Mouse (Mus musculus) ES-Bruce4 (cell line): ENCODE results near the gene DXBay18. TPM values are rescaled to one million over a fixed set of nuclear protein-coding genes. Genes with fewer than 3 reads are reported as not detected.
"Not testable (repeated sequence)": the region's sequence is repeated elsewhere in the genome, so short reads cannot be mapped to it uniquely, and the experiment has no call there.

Source experiments
- H3K27ac ChIP-seq: 2 replicates; pipeline ENCODE4 v1.5.1; 2012; ENCODE audit warnings: low read length, inconsistent platforms; ENCODE audit not compliant: insufficient read depth
- H3K27me3 ChIP-seq: 2 replicates; pipeline ENCODE4 v1.6.1; 2012; ENCODE audit warnings: mild to moderate bottlenecking, low read length, inconsistent platforms; ENCODE audit not compliant: control insufficient read depth, poor library complexity, insufficient read depth, severe bottlenecking
- H3K36me3 ChIP-seq: 2 replicates; pipeline ENCODE4 v1.6.1; 2012; ENCODE audit warnings: inconsistent platforms, mild to moderate bottlenecking, low read length, moderate library complexity; ENCODE audit not compliant: control insufficient read depth, poor library complexity, insufficient read depth, severe bottlenecking
- H3K4me1 ChIP-seq: one replicate; pipeline ENCODE4 v1.8.1; 2011; ENCODE audit warnings: low read length; ENCODE audit not compliant: control insufficient read depth, insufficient read depth
- H3K4me3 ChIP-seq: 2 replicates; pipeline ENCODE4 v1.5.1; 2011; ENCODE audit warnings: low read depth, mild to moderate bottlenecking, low read length
- H3K9ac ChIP-seq: 2 replicates; pipeline ENCODE4 v1.6.1; 2012; ENCODE audit warnings: low read depth, mild to moderate bottlenecking, inconsistent platforms; ENCODE audit not compliant: poor library complexity, severe bottlenecking
- H3K9me3 ChIP-seq: replicated peaks from 2 replicates; pipeline ENCODE4 v1.6.1; 2012; ENCODE audit warnings: mild to moderate bottlenecking, low read length, inconsistent platforms; ENCODE audit not compliant: control insufficient read depth, poor library complexity, insufficient read depth, severe bottlenecking
- polyA plus RNA-seq: library from polyadenylated mRNA; stranded (reverse); fragments of >200 nt; gene quantifications from 2 replicates; pipeline ENCODE4 v1.2.4, GENCODE M21; 2011; ENCODE audit warnings: low read depth; ENCODE audit not compliant: missing spikeins, insufficient read depth, insufficient read length

DXBay18 gene
- polyA plus RNA-seq: 1.5 and 2.0 TPM in 2 replicates

- H3K27ac ChIP-seq, H3K27me3 ChIP-seq, H3K36me3 ChIP-seq, H3K4me3 ChIP-seq, H3K9me3 ChIP-seq, H3K9ac ChIP-seq, H3K4me1 ChIP-seq: not testable (repeated sequence)
Observed at GRCm38 (mm10) chrX:73149350-73149749, at the start of gene DXBay18. DXBay18 (minus strand) TSS chrX:73149450.

GRCm38 (mm10) chrX:73191934-73192333 lies 42.7 kb upstream of the DXBay18 start, which contains the start of gene Xlr3b:
Xlr3b (plus strand) TSS chrX:73192207.
- H3K27ac ChIP-seq, H3K36me3 ChIP-seq, H3K27me3 ChIP-seq: not testable (repeated sequence)

GRCm38 (mm10) chrX:73176889-73177288 lies 27.6 kb upstream of the DXBay18 start, which contains the start of gene Spin2d:
Spin2d (minus strand) TSS chrX:73176989.
- not testable (repeated sequence) for H3K4me1 ChIP-seq, H3K36me3 ChIP-seq, H3K9me3 ChIP-seq, H3K27ac ChIP-seq, H3K9ac ChIP-seq, H3K27me3 ChIP-seq, H3K4me3 ChIP-seq

More at GRCm38 (mm10) chrX:73191934-73192333, 42.7 kb upstream of the DXBay18 start, which contains the start of gene Xlr3b:
- not testable (repeated sequence) for H3K9me3 ChIP-seq, H3K4me1 ChIP-seq, H3K4me3 ChIP-seq, H3K9ac ChIP-seq

GRCm38 (mm10) chrX:73148496-73148895 lies 754 bp downstream of the DXBay18 start, which contains the start of gene Xlr5b:
Xlr5b (plus strand) TSS chrX:73148796.
- not testable (repeated sequence) for H3K36me3 ChIP-seq, H3K27me3 ChIP-seq, H3K27ac ChIP-seq, H3K9ac ChIP-seq, H3K9me3 ChIP-seq, H3K4me3 ChIP-seq, H3K4me1 ChIP-seq

GRCm38 (mm10) chrX:73143218-73143618 lies 6.0 kb downstream of the DXBay18 start:
- H3K27ac ChIP-seq, H3K9ac ChIP-seq, H3K36me3 ChIP-seq: not testable (repeated sequence)

GRCm38 (mm10) chrX:73122859-73123829 lies 26.1 kb downstream of the DXBay18 start:
- not testable (repeated sequence) for H3K9me3 ChIP-seq, H3K27ac ChIP-seq, H3K36me3 ChIP-seq, H3K4me3 ChIP-seq, H3K4me1 ChIP-seq, H3K9ac ChIP-seq, H3K27me3 ChIP-seq

More at GRCm38 (mm10) chrX:73143218-73143618, 6.0 kb downstream of the DXBay18 start:
- H3K27me3 ChIP-seq, H3K4me3 ChIP-seq, H3K4me1 ChIP-seq, H3K9me3 ChIP-seq: not testable (repeated sequence)

- not testable (repeated sequence) for H3K9ac ChIP-seq, H3K9me3 ChIP-seq, H3K27ac ChIP-seq, H3K27me3 ChIP-seq, H3K4me1 ChIP-seq, H3K36me3 ChIP-seq, H3K4me3 ChIP-seq
Observed at GRCm38 (mm10) chrX:73116747-73117146, 32.5 kb downstream of the DXBay18 start, which contains the start of gene Gm14685. Gm14685 (plus strand) TSS chrX:73117047.

GRCm38 (mm10) chrX:73096941-73097508 lies 52.2 kb downstream of the DXBay18 start, which contains the start of gene Xlr3a:
Xlr3a (minus strand) TSS chrX:73097095.
- not testable (repeated sequence) for H3K27ac ChIP-seq, H3K4me3 ChIP-seq, H3K9me3 ChIP-seq, H3K9ac ChIP-seq, H3K36me3 ChIP-seq, H3K4me1 ChIP-seq, H3K27me3 ChIP-seq
